Mouse (Mus musculus): Measurements from ENCODE around the gene E130218I03Rik. TPM values are rescaled to one million over a fixed set of nuclear protein-coding genes. Genes with fewer than 3 reads are reported as not detected.

The E130218I03Rik gene
- polyA plus RNA-seq, 1 experiment from 2014 or later, result not detected

GRCm38 (mm10) chr4:134271979-134272378 is 28.5 kb downstream of the E130218I03Rik start:
- H3K4me1 ChIP-seq (ENCODE audit: control insufficient read depth, insufficient read depth, low read length), result no peaks in the 10 kb centered on the region
- ATAC-seq (ENCODE audit: low read depth), result no peak
- no peaks in the 10 kb centered on the region for H3K27me3 ChIP-seq (ENCODE audit: control insufficient read depth, insufficient read depth, low read length)
- peaks cover 8% of the 10 kb centered on the region; the same call in 1 of the 2 replicates for H3K36me3 ChIP-seq (ENCODE audit: control insufficient read depth, insufficient read depth, low read length)
- no peak overlapping the region for H3K27ac ChIP-seq (ENCODE audit: low read depth, low read length)
- H3K9me3 ChIP-seq (ENCODE audit: control insufficient read depth, low read length), result no peaks in the 10 kb centered on the region
- H3K4me2 ChIP-seq (ENCODE audit: low read depth, low read length), result no peak overlapping the region
- H3K4me3 ChIP-seq (ENCODE audit: low read depth, low read length), result no peak overlapping the region
- WGBS, result 86% methylated on average over 7 of the region's 7 CpGs
- H3K9ac ChIP-seq (replicated peaks; ENCODE audit: low read depth, low read length), result no peak overlapping the region

- Histone ChIP-seq H3K27ac (ENCODE audit: low read depth, low read length) (no peak overlapping the region), H3K36me3 (ENCODE audit: control insufficient read depth, insufficient read depth, low read length) (peaks cover 12% of the 10 kb centered on the region; the same call in 1 of the 2 replicates), H3K9me3 (ENCODE audit: control insufficient read depth, low read length) (no peaks in the 10 kb centered on the region), H3K27me3 (ENCODE audit: control insufficient read depth, insufficient read depth, low read length) (no peaks in the 10 kb centered on the region), H3K4me1 (ENCODE audit: control insufficient read depth, insufficient read depth, low read length) (no peaks in the 10 kb centered on the region), H3K4me3 (ENCODE audit: low read depth, low read length) (no peak overlapping the region), H3K9ac (replicated peaks; ENCODE audit: low read depth, low read length) (no peak overlapping the region), H3K4me2 (ENCODE audit: low read depth, low read length) (no peak overlapping the region)
- ATAC-seq (ENCODE audit: low read depth), result no peak
- 31% methylated on average over 12 of the region's 13 CpGs for WGBS
Observed at GRCm38 (mm10) chr4:134272731-134273416, 29.4 kb downstream of the E130218I03Rik start.

- no peaks in the 10 kb centered on the region for H3K27me3 ChIP-seq (ENCODE audit: control insufficient read depth, insufficient read depth, low read length)
- H3K9ac ChIP-seq (replicated peaks; ENCODE audit: low read depth, low read length), result no peak overlapping the region
Observed at GRCm38 (mm10) chr4:134273417-134274345, 30.2 kb downstream of the E130218I03Rik start.

GRCm38 (mm10) chr4:134284942-134285341 is 41.5 kb downstream of the E130218I03Rik start:
- Histone ChIP-seq H3K27me3 (ENCODE audit: control insufficient read depth, insufficient read depth, low read length) (no peaks in the 10 kb centered on the region), H3K9me3 (ENCODE audit: control insufficient read depth, low read length) (no peaks in the 10 kb centered on the region), H3K27ac (ENCODE audit: low read depth, low read length) (no peak overlapping the region), H3K4me1 (ENCODE audit: control insufficient read depth, insufficient read depth, low read length) (peaks cover 19% of the 10 kb centered on the region), H3K4me3 (ENCODE audit: low read depth, low read length) (no peak overlapping the region), H3K36me3 (ENCODE audit: control insufficient read depth, insufficient read depth, low read length) (peaks cover 27% of the 10 kb centered on the region), H3K4me2 (ENCODE audit: low read depth, low read length) (no peak overlapping the region), H3K9ac (replicated peaks; ENCODE audit: low read depth, low read length) (no peak overlapping the region)
- no peak for ATAC-seq (ENCODE audit: low read depth)
- WGBS, result 96% methylated on average over 2 of the region's 2 CpGs

More at GRCm38 (mm10) chr4:134273417-134274345, 30.2 kb downstream of the E130218I03Rik start:
- Histone ChIP-seq H3K4me2 (ENCODE audit: low read depth, low read length) (no peak overlapping the region), H3K4me3 (ENCODE audit: low read depth, low read length) (no peak overlapping the region), H3K4me1 (ENCODE audit: control insufficient read depth, insufficient read depth, low read length) (no peaks in the 10 kb centered on the region), H3K36me3 (ENCODE audit: control insufficient read depth, insufficient read depth, low read length) (peaks cover 18% of the 10 kb centered on the region), H3K27ac (ENCODE audit: low read depth, low read length) (no peak overlapping the region), H3K9me3 (ENCODE audit: control insufficient read depth, low read length) (no peaks in the 10 kb centered on the region)
- ATAC-seq (ENCODE audit: low read depth), result no peak
- 6% methylated on average over 14 of the region's 14 CpGs for WGBS

GRCm38 (mm10) chr4:134286226-134287167 is 43.0 kb downstream of the E130218I03Rik start:
- no peaks in the 10 kb centered on the region for H3K27me3 ChIP-seq (ENCODE audit: control insufficient read depth, insufficient read depth, low read length)
- ATAC-seq (ENCODE audit: low read depth), result no peak
- WGBS, result 3% methylated on average over 52 of the region's 59 CpGs

GRCm38 (mm10) chr4:134287168-134287564 is 43.7 kb downstream of the E130218I03Rik start:
- Histone ChIP-seq H3K36me3 (ENCODE audit: control insufficient read depth, insufficient read depth, low read length) (peaks cover 19% of the 10 kb centered on the region), H3K9ac (replicated peaks; ENCODE audit: low read depth, low read length) (peak overlapping the region; percentile 97), H3K9me3 (ENCODE audit: control insufficient read depth, low read length) (no peaks in the 10 kb centered on the region), H3K27ac (ENCODE audit: low read depth, low read length) (peak overlapping the region; percentile 100), H3K4me1 (ENCODE audit: control insufficient read depth, insufficient read depth, low read length) (peaks cover 19% of the 10 kb centered on the region), H3K4me3 (ENCODE audit: low read depth, low read length) (peak overlapping the region; percentile 99), H3K4me2 (ENCODE audit: low read depth, low read length) (peak overlapping the region; percentile 92), H3K27me3 (ENCODE audit: control insufficient read depth, insufficient read depth, low read length) (no peaks in the 10 kb centered on the region)
- WGBS, result under 1% methylated on average over 27 of the region's 59 CpGs
- ATAC-seq (ENCODE audit: low read depth), result peak; percentile 96

More at GRCm38 (mm10) chr4:134286226-134287167, 43.0 kb downstream of the E130218I03Rik start:
- Histone ChIP-seq H3K4me1 (ENCODE audit: control insufficient read depth, insufficient read depth, low read length) (peaks cover 19% of the 10 kb centered on the region), H3K9me3 (ENCODE audit: control insufficient read depth, low read length) (no peaks in the 10 kb centered on the region), H3K9ac (replicated peaks; ENCODE audit: low read depth, low read length) (peak overlapping the region; percentile 96), H3K4me3 (ENCODE audit: low read depth, low read length) (peak overlapping the region; percentile 99), H3K4me2 (ENCODE audit: low read depth, low read length) (peak overlapping the region; percentile 92), H3K36me3 (ENCODE audit: control insufficient read depth, insufficient read depth, low read length) (peaks cover 19% of the 10 kb centered on the region), H3K27ac (ENCODE audit: low read depth, low read length) (peak overlapping the region; percentile 100)

- H3K27ac ChIP-seq (ENCODE audit: low read depth, low read length), result peak within 1 kb of the TSS; percentile 100
Observed at GRCm38 (mm10) chr4:134287575-134288025, 44.1 kb downstream of the E130218I03Rik start, which contains the start of gene Pdik1l. Gene Pdik1l, minus strand, starts transcription at chr4:134287895.

More at GRCm38 (mm10) chr4:134287575-134288025, 44.1 kb downstream of the E130218I03Rik start, which contains the start of gene Pdik1l:
- H3K9me3 ChIP-seq (ENCODE audit: control insufficient read depth, low read length), result no peaks in the 10 kb centered on the region
- peak; percentile 83 for ATAC-seq (ENCODE audit: low read depth)
- H3K27me3 ChIP-seq (ENCODE audit: control insufficient read depth, insufficient read depth, low read length), result no peaks in the 10 kb centered on the region
- H3K9ac ChIP-seq (replicated peaks; ENCODE audit: low read depth, low read length), result peak within 1 kb of the TSS; percentile 97
- under 1% methylated on average over 42 of the region's 43 CpGs for WGBS
- peak within 1 kb of the TSS; percentile 92 for H3K4me2 ChIP-seq (ENCODE audit: low read depth, low read length)
- H3K4me3 ChIP-seq (ENCODE audit: low read depth, low read length), result peak within 1 kb of the TSS; percentile 99
- peaks cover 15% of the 10 kb centered on the region for H3K36me3 ChIP-seq (ENCODE audit: control insufficient read depth, insufficient read depth, low read length)
- H3K4me1 ChIP-seq (ENCODE audit: control insufficient read depth, insufficient read depth, low read length), result peaks cover 19% of the 10 kb centered on the region
